Mouse (Mus musculus) right cerebral cortex, postnatal 25 days (tissue): ENCODE data around the gene Emc1.
A peak's percentile ranks its signal among the peaks of the same experiment; 100 is the strongest.

Experiments used
- DNase-seq: peaks from one replicate; pipeline ENCODE4 v3.0.0; 2022

The Emc1 gene

GRCm38 (mm10) chr4:139351931-139352711, at the start of gene Emc1, which contains the start of the genes Mrto4 and Ubr4:
Emc1 (plus strand) TSS chr4:139352587.
Mrto4 (minus strand) TSS chr4:139352576.
Ubr4 (plus strand) TSS chr4:139352609.
- DNase-seq, result peak; percentile 91

DNA sequence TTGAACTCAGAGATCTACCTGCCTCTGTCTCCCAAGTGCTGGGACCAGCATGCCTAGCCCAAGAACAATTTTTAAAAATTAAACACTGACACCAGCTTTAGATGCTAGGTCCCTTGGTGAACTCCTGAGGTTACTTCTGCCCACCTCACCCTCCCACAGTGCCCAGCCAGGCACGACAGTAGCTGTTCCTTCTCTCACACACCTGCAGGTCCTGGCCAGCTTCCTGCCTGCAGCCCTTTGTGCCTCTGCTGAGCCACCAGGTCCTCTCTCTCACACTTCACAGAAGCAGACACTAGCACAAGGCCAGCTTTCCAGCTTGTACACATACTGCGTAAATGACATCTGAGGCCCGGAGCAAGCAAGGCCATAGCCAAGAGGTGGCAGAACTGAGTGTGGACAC, 46.9 kb upstream of the Emc1 start:
- no peak for DNase-seq

DNA sequence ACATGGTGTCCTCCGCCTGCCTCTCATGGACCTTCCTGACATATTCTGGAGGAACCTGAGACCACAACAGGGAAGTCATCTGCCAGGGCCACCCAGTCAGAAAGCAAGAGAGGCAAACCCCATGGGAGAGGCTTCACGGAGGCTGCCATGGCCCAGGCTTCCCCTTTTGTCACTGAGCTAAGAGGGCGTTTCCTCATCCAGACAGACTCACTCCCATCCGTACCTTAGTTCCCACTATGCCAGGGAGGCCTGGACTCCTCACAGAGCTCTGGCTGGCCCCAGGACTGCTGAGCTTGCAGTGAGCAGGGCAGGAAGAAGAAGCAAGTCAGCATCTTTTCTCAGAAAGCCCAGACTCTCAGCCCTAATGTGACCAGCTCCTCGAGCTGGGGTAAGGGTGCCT, 44.5 kb upstream of the Emc1 start:
- no peak for DNase-seq

GRCm38 (mm10) chr4:139309651-139310050, 42.7 kb upstream of the Emc1 start:
- no peak for DNase-seq

GRCm38 (mm10) chr4:139310171-139310898, 42.1 kb upstream of the Emc1 start, which contains the start of the genes Pqlc2 and Akr7a5:
Pqlc2 (minus strand) TSS chr4:139310708.
Akr7a5 (plus strand) TSS chr4:139310744.
- DNase-seq, result peak; percentile 98

DNA sequence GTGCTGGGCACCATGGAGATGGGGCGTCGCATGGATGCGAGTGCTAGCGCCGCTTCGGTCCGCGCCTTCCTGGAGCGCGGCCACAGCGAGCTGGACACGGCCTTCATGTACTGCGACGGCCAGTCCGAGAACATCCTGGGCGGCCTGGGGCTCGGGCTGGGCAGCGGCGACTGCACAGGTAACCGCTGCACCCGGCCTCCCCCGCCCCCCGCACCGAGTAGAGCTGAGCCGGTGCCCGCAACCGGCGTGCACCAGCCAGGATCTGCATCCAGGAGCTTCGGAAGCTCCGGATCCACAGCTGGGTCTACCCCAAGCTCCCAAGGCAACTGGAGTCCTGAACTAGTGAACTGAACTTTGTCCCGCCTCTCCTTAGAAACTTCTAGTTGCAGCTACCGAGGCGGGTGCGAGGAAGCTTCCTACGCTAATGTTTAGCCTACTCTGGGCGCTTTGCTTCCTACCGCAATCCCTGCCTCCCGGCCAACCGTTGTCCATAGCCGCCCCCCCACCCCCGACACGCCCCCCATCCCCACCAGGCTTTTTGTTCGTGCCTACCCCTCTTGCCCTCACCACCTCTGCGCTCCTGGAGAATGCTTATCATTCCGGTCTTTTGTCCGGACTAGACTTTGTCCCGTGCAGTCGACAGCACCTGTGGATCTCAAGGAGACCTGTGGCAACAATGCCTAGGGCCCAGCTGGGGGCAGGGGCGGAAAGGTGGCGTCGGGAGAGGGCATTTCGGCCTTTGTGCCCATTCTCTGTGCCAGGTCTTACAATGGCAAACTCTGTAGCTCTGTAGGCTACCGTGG, 41.3 kb upstream of the Emc1 start:
- no peak for DNase-seq

GRCm38 (mm10) chr4:139311707-139312106, 40.7 kb upstream of the Emc1 start:
- DNase-seq, result no peak

DNA sequence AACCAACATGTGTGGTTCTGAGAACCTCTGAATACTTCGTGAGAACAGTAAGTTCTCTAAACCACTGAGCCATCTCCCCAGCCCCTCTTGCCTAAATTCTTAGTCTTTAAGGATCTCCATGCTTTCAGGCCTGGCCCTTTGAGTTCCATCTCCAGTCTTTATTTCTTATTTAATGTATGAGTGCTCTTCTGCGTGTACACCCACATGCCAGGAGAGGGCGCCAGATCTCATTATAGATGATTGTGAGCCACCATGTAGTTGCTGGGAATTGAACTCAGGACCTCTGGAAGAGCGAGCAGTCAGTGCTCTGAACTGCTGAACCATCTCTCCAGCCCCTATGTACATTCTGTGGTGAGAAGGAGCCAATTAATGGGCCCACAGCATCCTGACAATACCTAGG, 39.8 kb upstream of the Emc1 start:
- no peak for DNase-seq

DNA sequence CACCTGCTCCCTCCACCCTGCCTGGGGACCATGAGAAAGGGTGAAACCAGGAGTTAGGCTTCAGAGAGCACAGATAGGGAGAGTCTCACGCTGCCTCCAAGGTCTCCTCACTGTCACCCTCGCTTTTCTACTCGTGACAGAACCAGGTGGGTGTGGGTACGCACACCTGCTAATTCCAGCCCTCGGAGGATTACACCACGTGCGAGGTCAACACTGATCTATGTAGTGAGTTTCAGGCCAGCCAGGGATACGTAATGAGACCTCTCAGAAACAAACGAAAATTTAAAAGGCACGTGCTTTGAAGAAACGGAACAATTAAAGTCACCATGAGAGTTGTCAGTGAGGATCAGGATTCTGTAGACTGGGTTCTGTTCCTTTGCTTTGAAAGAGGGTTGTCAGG, 33.9 kb upstream of the Emc1 start:
- DNase-seq, result no peak

DNA sequence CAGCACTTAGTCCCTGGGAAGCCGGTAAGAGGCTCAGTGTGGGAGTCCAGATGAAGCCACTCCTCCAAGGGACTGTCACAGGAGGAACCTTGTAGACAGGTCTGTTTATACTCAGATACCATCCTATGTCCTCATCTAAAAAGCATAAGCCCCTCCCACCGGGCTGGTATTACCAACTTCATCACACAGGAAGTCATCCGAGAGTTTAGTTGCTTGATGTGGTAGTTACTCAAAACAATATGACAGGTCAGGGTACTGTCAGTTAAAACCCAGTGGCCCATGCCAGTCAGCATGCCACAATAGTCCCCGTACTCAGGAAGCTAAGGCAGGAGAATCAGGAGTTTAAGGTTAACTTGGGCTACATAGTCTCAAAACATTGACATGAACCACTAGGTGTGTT, 32.6 kb upstream of the Emc1 start:
- DNase-seq, result no peak

DNA sequence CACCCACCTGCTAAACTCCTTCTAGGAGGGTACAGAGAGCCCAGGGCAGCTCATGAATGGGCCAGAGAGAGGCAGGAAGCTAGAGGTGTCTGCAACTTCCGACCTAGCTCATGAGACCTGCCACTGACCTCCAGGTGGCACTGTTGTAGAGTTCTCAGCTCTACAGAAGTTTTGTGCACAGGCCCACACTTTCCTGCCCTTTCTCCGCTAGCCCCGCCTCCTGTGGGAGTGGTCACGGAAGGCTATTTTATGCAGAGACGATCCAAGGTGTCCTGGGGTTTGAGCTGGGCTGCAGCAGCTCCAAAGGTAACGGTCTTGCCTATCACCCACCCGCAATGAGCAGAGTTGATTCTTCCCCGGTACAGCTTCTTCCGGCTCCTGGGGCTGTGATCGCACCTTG, 21.8 kb upstream of the Emc1 start:
- no peak for DNase-seq

DNA sequence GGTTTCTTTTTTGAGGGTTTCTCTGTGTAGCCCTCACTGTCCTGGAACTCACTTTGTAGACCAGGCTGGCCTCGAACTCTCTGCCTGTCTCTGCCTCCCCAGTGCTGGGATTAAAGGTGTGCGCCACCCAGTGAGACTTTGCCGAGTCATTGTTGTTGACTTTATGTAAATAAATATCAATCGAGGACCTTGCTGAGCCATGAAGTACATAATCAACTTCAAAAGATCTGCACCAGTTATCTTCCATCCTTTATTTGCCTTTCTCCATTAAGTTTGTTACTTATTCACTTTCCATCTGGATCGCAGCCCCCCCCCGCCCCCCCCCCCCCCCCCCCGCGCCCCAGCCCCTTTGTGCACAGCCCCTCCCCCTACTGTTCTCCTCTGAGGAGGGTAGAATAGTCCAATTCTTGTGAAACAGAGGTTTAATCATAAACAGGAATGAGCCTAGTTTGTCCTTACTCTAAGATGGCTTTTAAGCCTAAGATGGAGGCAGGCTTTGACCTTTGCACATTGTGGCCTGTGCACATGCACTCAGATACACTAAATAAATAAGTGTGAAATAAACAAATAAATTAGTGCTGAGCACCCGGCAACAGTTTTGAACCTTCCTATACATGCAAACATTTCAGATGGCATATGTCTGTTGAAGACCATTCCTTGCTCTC, 17.6 kb upstream of the Emc1 start:
- no peak for DNase-seq

GRCm38 (mm10) chr4:139335507-139335906, 16.9 kb upstream of the Emc1 start:
- no peak for DNase-seq

DNA sequence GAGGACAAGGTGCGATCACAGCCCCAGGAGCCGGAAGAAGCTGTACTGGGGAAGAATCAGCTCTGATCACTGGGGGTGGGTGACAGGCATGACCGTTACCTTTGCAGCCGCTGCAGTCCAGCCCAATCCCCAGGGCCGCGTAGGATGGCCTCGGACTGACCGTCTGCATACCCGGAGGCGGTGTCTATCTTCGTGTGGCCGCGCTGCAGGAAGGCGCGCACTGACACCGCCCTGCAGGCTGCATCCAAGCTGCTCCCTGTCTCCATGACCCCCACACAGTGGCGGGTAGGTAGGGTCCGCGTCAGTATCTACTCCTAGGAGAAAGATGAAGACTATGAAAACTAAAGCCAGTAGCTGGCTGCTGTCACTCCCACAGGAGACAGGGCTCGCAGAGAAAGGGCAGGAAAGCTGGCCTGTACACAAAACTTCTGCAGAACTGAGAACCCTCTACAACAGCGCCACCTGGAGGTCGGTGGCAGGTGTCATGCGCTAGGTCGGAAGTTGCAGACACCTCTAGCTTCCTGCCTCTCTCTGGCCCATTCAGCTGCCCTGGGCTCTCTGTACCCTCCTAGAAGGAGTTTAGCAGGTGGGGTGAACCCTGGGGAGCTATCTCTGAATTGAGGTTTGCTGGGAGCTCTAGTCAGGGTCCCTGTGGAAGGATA, 15.4 kb upstream of the Emc1 start:
- DNase-seq, result peak; percentile 48

DNA sequence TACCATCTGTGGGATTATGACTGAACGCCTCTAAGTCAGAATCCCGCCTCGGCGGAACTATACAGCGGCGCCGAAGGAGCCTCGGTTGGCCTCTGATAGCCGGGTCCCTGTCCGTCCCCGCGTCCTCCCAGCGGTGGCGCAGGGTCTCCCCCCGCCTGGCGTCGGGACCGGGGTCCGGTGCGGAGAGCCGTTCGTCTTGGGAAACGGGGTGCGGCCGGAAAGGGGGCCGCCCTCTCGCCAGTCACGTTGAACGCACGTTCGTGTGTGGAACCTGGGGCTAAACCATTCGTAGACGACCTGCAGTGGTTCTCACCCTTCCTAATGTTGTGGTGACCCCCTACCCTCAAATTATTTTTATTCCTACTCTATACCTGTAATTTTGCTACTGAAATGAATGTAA, 14.2 kb upstream of the Emc1 start:
- DNase-seq, result no peak

- no peak for DNase-seq
Observed at GRCm38 (mm10) chr4:139340835-139341234, 11.6 kb upstream of the Emc1 start.

DNA sequence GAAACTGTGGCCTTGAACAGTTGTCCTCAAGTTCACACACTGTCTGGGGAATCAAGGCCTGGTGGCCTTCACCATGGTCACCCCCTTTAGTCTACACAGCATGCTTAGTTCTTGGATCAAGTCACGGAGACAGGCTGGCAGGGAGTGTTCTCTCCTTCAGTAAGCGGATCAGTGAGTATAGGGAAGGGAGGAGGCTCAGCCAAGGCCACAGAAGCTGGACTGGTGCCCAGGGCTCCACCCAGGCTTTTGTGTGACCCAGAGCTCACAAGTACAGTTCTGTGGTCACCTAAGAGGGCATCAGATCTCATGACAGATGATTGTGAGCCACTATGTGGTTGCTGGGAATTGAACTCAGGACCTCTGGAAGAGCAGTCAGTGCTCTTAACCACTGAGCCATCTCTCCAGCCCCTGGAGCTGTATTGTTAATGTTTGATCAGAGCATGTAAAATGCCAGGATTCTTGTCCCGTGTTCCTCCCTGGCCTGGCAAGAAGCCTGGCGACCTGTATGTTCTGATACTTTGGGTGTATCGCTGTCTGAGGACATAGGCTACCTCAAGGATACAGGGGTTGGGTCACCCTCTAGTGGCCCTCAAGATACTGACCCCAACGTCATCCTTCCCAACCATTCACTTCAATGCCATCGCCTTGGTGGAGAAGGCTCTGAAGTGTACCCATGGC, 10.7 kb upstream of the Emc1 start:
- DNase-seq, result no peak

- peak; percentile 9 for DNase-seq
Observed at GRCm38 (mm10) chr4:139343718-139344117, 8.7 kb upstream of the Emc1 start.

DNA sequence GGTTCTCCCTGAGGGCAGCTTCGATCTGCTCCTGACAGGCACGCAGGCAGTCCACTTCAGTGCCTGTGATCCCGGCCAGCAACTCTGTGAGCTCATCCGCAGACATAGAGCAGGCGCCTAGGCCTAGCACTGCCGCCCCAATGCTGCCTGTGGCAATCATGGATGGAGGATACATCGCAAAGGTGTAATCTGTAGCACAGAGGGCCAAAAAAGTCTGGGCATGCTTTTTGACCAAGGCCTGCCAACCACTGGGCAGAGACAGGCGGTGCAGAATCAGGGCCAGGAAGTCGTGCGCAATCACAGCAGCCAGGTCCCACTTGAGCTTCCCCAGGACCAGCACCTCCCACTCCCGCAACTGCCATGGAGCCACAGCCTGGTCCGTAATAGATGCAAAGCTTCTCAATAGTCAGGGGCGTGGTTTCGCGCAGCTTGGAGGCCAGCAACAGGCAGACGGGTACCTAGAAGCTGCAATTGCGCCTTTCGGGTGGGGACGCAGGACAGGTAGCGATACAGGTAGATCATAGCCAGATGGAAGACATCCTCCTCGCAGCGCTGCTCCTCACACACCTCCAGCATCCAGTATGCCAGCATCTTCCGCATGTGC, 6.9 kb upstream of the Emc1 start:
- no peak for DNase-seq

DNA sequence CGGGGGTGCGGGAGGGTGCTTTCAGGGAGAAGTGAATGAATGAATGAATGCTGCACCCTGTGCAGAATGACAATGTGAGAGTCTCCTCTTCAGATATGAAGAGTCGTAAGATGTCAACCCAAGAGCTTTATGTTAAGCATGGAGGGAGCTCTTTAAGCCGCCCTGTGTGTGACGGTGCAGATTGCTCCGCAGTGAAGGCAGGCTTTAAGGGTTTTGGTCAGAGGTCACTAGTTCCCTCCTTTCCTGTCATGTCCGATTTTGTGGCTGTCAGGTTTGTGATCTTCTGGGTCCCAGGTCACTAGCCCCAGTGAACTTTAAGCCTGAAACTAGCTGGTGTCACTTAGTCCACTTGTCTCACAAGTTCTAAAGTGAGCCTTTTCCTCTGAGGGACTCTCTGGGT, 445 bp downstream of the Emc1 start:
- no peak for DNase-seq

DNA sequence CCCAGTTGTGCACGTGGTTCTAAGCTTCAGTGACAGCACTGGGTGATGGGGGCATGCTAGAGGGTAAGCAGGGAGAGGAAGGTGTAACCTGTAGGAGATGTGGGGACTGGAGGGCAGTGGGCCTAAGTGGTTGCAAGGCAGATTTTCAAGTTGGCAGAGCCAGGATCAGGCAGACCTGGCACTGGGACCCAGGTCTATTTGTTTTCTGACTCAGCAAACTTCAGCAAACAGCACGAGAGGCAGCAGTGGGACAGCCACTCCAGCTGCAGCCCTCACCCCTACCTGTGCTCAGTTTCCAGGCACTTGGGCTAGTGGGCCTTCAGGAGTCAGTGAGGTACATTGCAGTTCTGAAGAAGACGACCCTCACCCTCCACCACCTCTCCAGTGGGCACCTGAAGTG, 4.8 kb downstream of the Emc1 start:
- no peak for DNase-seq
